Mouse (Mus musculus): ENCODE measurements around the gene Oas1c. TPM values are rescaled to one million over a fixed set of nuclear protein-coding genes. Genes with fewer than 3 reads are reported as not detected.
"Not testable (repeated sequence)": the region's sequence is repeated elsewhere in the genome, so short reads cannot be mapped to it uniquely, and the experiment has no call there.

The Oas1c gene
- polyA plus RNA-seq, 1 experiment from 2014 or later = 0.41 TPM

GRCm38 (mm10) chr5:120813023-120813422 lies 709 bp upstream of the Oas1c start:
- ATAC-seq (replicated peaks) = no peak
- WGBS = 82% methylated on average over 6 of the region's 6 CpGs
- Histone ChIP-seq H3K9me3 (no peaks in the 10 kb centered on the region), H3K4me3 (no peak overlapping the region), H3K4me1 (peaks cover 13% of the 10 kb centered on the region), H3K9ac (no peak overlapping the region), H3K27me3 (replicated peaks) (no peaks in the 10 kb centered on the region), H3K36me3 (replicated peaks) (no peaks in the 10 kb centered on the region), H3K27ac (no peak overlapping the region), H3K4me2 (peak overlapping the region; percentile 54)

GRCm38 (mm10) chr5:120809171-120809570 lies 3.1 kb downstream of the Oas1c start:
- ATAC-seq (replicated peaks) = no peak
- H3K27me3 ChIP-seq (replicated peaks) = no peaks in the 10 kb centered on the region
- no peak overlapping the region for H3K4me3 ChIP-seq
- no peak overlapping the region for H3K4me2 ChIP-seq
- no peaks in the 10 kb centered on the region for H3K9me3 ChIP-seq
- H3K36me3 ChIP-seq (replicated peaks) = no peaks in the 10 kb centered on the region
- WGBS = 49% methylated on average over 6 of the region's 6 CpGs
- H3K4me1 ChIP-seq = peaks cover 13% of the 10 kb centered on the region
- H3K27ac ChIP-seq = no peak overlapping the region
- H3K9ac ChIP-seq = no peak overlapping the region

- Histone ChIP-seq H3K27ac (no peak overlapping the region), H3K27me3 (replicated peaks) (no peaks in the 10 kb centered on the region), H3K4me3 (no peak overlapping the region), H3K4me2 (no peak overlapping the region), H3K4me1 (0 out of 2 replicates have a peak, but pooled peaks cover under 1% of the 10 kb centered on the region), H3K9ac (no peak overlapping the region), H3K9me3 (no peaks in the 10 kb centered on the region), H3K36me3 (replicated peaks) (no peaks in the 10 kb centered on the region)
- WGBS = 86% methylated on average over 1 of the region's 1 CpGs
- ATAC-seq (replicated peaks) = no peak
These were observed 5.9 kb downstream of the Oas1c start for GRCm38 (mm10) chr5:120806458-120806857.

GRCm38 (mm10) chr5:120803596-120803995 lies 8.7 kb downstream of the Oas1c start:
- Histone ChIP-seq H3K4me3 (no peak overlapping the region), H3K4me1 (no peaks in the 10 kb centered on the region), H3K4me2 (no peak overlapping the region), H3K9ac (no peak overlapping the region), H3K36me3 (replicated peaks) (no peaks in the 10 kb centered on the region), H3K27me3 (replicated peaks) (no peaks in the 10 kb centered on the region), H3K9me3 (no peaks in the 10 kb centered on the region), H3K27ac (no peak overlapping the region)
- no peak for ATAC-seq (replicated peaks)
- WGBS = 82% methylated on average over 2 of the region's 2 CpGs

- H3K27me3 ChIP-seq (replicated peaks); H3K4me1 ChIP-seq; ATAC-seq (replicated peaks); H3K27ac ChIP-seq; H3K4me2 ChIP-seq; H3K9me3 ChIP-seq; H3K4me3 ChIP-seq; H3K36me3 ChIP-seq (replicated peaks); H3K9ac ChIP-seq: not testable (repeated sequence)
- 64% methylated on average over 2 of the region's 2 CpGs for WGBS
These were observed 13.4 kb downstream of the Oas1c start for GRCm38 (mm10) chr5:120798943-120799342.

- not testable (repeated sequence) for H3K9ac ChIP-seq; H3K27ac ChIP-seq; H3K4me3 ChIP-seq; H3K9me3 ChIP-seq; H3K27me3 ChIP-seq (replicated peaks); H3K4me1 ChIP-seq; H3K36me3 ChIP-seq (replicated peaks); ATAC-seq (replicated peaks); H3K4me2 ChIP-seq
- WGBS = 82% methylated on average over 5 of the region's 5 CpGs
These were observed 14.2 kb downstream of the Oas1c start for GRCm38 (mm10) chr5:120798147-120798546.

GRCm38 (mm10) chr5:120795480-120796034 lies 16.8 kb downstream of the Oas1c start, which contains the start of gene Oas1e:
Oas1e (minus strand) TSS chr5:120795530.
- not testable (repeated sequence) for H3K27ac ChIP-seq; H3K36me3 ChIP-seq (replicated peaks); H3K9me3 ChIP-seq; H3K9ac ChIP-seq; ATAC-seq (replicated peaks); H3K27me3 ChIP-seq (replicated peaks); H3K4me3 ChIP-seq; H3K4me1 ChIP-seq; H3K4me2 ChIP-seq
- 65% methylated on average over 9 of the region's 9 CpGs for WGBS

- H3K4me1 ChIP-seq = no peaks in the 10 kb centered on the region
- no peaks in the 10 kb centered on the region for H3K27me3 ChIP-seq (replicated peaks)
- H3K9me3 ChIP-seq = no peaks in the 10 kb centered on the region
- H3K9ac ChIP-seq = no peak overlapping the region
- no peak overlapping the region for H3K4me3 ChIP-seq
- H3K27ac ChIP-seq = no peak overlapping the region
- no peak for ATAC-seq (replicated peaks)
- H3K4me2 ChIP-seq = no peak overlapping the region
- H3K36me3 ChIP-seq (replicated peaks) = no peaks in the 10 kb centered on the region
- WGBS = 25% methylated on average over 2 of the region's 2 CpGs
These were observed 19.3 kb downstream of the Oas1c start for GRCm38 (mm10) chr5:120793043-120793442.

- no peak for ATAC-seq (replicated peaks)
- H3K4me1 ChIP-seq = no peaks in the 10 kb centered on the region
- H3K27ac ChIP-seq = no peak overlapping the region
- H3K36me3 ChIP-seq (replicated peaks) = no peaks in the 10 kb centered on the region
- H3K4me2 ChIP-seq = no peak overlapping the region
- no peak overlapping the region for H3K4me3 ChIP-seq
- H3K9ac ChIP-seq = no peak overlapping the region
- WGBS = 60% methylated on average over 3 of the region's 3 CpGs
- H3K27me3 ChIP-seq (replicated peaks) = no peaks in the 10 kb centered on the region
- H3K9me3 ChIP-seq = no peaks in the 10 kb centered on the region
These were observed 25.3 kb downstream of the Oas1c start for GRCm38 (mm10) chr5:120787042-120787441.

GRCm38 (mm10) chr5:120782446-120782845 lies 29.9 kb downstream of the Oas1c start:
- H3K4me2 ChIP-seq = no peak overlapping the region
- no peaks in the 10 kb centered on the region for H3K27me3 ChIP-seq (replicated peaks)
- no peak overlapping the region for H3K27ac ChIP-seq
- 77% methylated on average over 2 of the region's 2 CpGs for WGBS
- ATAC-seq (replicated peaks) = no peak
- H3K36me3 ChIP-seq (replicated peaks) = no peaks in the 10 kb centered on the region
- H3K4me1 ChIP-seq = no peaks in the 10 kb centered on the region
- no peak overlapping the region for H3K9ac ChIP-seq
- no peaks in the 10 kb centered on the region for H3K9me3 ChIP-seq
- H3K4me3 ChIP-seq = no peak overlapping the region

- WGBS = 86% methylated on average over 1 of the region's 1 CpGs
These were observed 30.7 kb downstream of the Oas1c start for GRCm38 (mm10) chr5:120781646-120782045.

GRCm38 (mm10) chr5:120779922-120780321 lies 32.4 kb downstream of the Oas1c start:
- WGBS = 58% methylated on average over 3 of the region's 3 CpGs
- ATAC-seq (replicated peaks) = no peak
- H3K9me3 ChIP-seq = no peaks in the 10 kb centered on the region
- no peak overlapping the region for H3K9ac ChIP-seq
- no peak overlapping the region for H3K4me2 ChIP-seq
- no peaks in the 10 kb centered on the region for H3K27me3 ChIP-seq (replicated peaks)
- no peaks in the 10 kb centered on the region for H3K4me1 ChIP-seq
- H3K4me3 ChIP-seq = no peak overlapping the region
- no peaks in the 10 kb centered on the region for H3K36me3 ChIP-seq (replicated peaks)
- H3K27ac ChIP-seq = no peak overlapping the region

More at GRCm38 (mm10) chr5:120781646-120782045, 30.7 kb downstream of the Oas1c start:
- ATAC-seq (replicated peaks) = no peak
- Histone ChIP-seq H3K27me3 (replicated peaks) (no peaks in the 10 kb centered on the region), H3K36me3 (replicated peaks) (no peaks in the 10 kb centered on the region), H3K27ac (no peak overlapping the region), H3K9me3 (no peaks in the 10 kb centered on the region), H3K9ac (no peak overlapping the region), H3K4me2 (no peak overlapping the region), H3K4me3 (no peak overlapping the region), H3K4me1 (no peaks in the 10 kb centered on the region)

GRCm38 (mm10) chr5:120778941-120779340 lies 33.4 kb downstream of the Oas1c start:
- no peak for ATAC-seq (replicated peaks)

More at GRCm38 (mm10) chr5:120778941-120779340, 33.4 kb downstream of the Oas1c start:
- no peak overlapping the region for H3K27ac ChIP-seq
- WGBS = 77% methylated on average over 2 of the region's 2 CpGs
- no peaks in the 10 kb centered on the region for H3K9me3 ChIP-seq
- no peak overlapping the region for H3K9ac ChIP-seq
- H3K4me1 ChIP-seq = no peaks in the 10 kb centered on the region
- H3K36me3 ChIP-seq (replicated peaks) = no peaks in the 10 kb centered on the region
- H3K27me3 ChIP-seq (replicated peaks) = no peaks in the 10 kb centered on the region
- no peak overlapping the region for H3K4me2 ChIP-seq
- no peak overlapping the region for H3K4me3 ChIP-seq

Measured in midbrain, embryonic 15.5 days (tissue).